Mouse (Mus musculus): ENCODE measurements around the gene Tsc2.

GRCm38 (mm10) chr17:24628646-24629045, 3.8 kb downstream of the Tsc2 start:
- TF ChIP-seq CTCF (IDR thresholded peaks at IDR 0.05) (peak; percentile 100), EP300 (IDR thresholded peaks at IDR 0.05; ENCODE audit: insufficient read depth, low read depth, low read length) (peak; percentile 87; the same call in 1 of the 2 replicates)
